Mouse (Mus musculus): ENCODE results near the gene Noa1.

The Noa1 gene

DNA sequence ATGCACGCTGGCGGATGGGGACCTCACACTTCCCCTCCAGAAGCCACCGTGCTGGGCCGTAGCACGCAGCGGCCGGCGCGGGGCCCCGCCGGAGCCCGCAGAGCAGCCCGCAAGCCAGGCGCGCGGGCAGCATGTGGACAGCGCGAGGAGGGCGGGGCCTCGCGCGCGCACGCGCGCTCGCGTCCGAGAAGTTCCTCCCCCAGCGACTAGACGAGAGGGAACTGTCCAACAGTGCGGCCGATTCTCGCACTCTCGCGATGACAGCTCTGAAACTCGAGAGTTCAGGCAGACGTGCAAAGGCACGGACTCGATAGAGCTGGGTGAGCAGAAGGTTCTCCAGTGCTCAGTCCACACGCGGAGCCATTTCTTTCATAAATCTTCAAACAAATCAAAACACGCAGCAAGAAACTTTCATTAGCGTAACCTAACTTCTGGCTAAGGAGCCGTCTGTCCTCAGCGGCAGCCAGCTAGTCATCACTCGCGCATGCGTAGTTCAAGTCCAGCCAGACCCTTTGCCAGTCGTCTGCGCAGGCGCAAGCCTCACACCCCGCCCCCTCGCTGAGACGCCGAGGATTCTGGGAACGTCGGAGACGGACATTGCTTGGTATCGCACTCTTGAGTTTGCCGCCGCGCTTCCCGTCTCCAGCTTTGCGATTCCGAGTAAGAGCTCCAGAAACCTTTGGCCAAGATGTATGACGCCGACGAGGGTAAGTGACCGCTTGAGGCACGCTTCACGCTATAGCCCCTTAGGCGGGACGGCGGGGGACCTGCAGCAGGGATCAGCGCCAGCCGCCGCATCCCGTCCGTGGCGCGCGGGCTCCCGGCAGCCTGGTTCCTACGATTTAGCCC is at the start of gene Noa1, which contains the start of gene Polr2b:
TSS of gene Noa1 (minus strand) at position 161 of the 849 bp plus-strand sequence.
TSS of gene Polr2b (plus strand) at position 224 of the 849 bp plus-strand sequence.
- peak; percentile 99 for DNase-seq

DNA sequence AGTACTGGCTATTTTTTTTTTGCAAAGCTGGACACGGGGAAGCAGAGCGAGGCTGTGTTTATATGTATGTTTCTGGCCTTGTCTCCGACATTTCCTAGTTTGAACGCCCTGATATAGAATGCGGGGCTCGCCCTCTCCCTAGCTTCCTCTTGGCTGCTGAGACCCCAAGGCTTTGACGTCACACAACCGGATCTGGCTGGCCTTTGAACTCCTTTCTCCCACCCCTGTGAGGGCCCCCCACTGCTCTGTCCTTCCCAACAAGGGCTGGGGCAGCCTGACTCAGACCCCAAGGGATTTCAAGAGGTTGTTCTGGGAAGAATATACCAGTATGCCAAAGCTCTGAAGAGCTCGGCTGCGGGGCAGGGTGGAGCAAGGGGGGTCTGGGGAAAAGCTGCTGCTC is 48.5 kb upstream of the Noa1 start:
- peak; percentile 61 for DNase-seq

DNA sequence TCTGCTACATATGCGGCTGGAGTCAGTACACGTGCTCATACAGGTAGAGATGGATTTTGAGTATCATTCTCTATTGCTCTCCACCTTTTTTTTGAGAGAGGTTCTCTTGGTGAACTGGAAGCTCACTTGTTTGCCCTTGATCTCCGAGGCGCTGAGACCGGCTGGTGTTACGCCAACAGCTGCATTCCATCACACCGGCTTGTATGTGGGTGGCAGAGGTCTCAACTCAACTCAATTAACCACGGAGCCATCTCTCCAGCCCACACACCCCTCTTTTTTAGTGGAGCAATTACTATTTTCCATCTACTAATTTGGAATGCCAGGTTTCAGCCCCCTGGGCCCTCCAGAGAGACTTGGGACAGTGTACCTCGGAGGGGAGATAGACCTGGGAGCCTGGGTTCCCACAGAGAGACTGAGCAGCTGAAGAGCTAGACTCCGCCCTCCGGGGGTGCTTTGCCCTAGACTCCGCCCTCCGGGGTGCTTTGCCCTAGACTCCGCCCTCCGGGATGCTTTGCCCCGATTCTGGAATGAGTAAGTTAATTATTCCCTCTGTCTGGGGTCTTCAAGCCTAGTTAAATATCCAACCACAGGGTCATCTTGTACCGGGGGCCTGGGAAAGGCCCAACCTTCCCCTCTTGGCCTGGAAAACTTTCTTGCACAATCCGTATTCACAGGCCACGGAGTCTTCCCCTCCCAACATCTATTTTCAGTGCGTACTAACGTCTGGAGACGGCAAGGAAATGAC is 47.7 kb upstream of the Noa1 start:
- peak; percentile 78 for DNase-seq

DNA sequence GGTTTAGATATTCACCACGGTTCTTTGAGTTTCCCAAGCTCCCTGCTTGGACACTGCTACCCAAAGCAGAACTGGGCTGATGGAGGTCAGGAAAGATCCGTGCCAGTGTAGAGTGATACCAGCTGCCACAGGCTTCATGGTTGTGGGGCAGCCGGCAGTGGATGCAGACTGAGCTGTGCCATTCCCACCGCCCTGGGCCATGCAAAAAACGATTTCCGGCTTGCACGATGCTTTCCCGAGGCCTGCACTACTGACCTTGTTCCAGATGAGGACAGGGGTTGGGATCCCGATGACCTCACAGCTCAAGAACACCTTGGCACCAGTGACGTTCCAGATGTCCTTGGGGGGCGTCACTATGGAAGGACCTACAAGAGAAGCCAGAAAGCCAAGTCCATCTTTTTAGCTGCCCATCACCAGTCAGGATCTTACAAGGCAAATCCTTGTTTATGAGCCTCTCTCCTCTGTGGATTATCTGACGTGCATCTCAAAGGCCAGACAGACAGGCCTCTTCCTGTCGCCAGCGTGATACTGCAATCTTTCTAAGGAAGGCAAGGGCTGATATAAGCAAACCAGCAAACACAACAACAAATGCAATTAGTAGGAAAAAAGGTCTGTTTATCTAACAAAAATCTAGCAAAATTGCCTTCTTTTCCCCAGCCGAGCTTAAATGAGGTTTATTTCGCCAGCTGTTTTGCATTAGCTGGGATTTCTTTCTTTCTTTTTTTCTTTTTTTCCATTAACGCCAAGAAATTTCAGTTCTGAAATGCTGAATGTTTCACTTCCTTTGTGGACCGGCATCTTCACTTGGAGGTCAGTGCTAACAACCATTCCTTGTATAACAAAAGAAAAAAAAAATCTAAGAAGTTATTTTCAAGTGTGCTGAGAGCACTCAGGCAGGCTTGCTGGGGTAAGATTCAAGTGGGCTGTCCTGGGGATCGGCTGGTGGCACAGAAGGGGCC is 45.7 kb upstream of the Noa1 start:
- peak; percentile 16 for DNase-seq

DNA sequence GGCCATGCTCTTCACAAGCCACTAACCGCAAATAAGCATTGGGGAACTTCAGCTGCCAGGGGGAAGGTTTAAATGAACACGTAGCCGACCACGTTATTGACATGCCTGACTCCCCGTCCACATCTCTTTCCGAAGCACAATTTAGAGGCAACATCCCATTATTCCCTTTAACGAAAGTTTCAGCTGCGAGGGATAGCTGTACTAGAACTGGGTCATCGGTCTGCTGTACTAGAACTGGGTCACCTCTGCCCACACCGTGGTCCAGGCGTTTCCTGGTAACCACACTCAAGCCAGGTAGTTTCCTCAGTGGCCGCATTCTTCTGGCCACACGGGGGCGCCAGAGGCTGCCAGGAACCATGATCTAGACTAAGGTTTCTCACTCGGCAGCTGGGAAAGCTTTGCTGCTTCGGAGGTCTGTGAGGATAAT is 44.5 kb upstream of the Noa1 start:
- peak; percentile 91 for DNase-seq

DNA sequence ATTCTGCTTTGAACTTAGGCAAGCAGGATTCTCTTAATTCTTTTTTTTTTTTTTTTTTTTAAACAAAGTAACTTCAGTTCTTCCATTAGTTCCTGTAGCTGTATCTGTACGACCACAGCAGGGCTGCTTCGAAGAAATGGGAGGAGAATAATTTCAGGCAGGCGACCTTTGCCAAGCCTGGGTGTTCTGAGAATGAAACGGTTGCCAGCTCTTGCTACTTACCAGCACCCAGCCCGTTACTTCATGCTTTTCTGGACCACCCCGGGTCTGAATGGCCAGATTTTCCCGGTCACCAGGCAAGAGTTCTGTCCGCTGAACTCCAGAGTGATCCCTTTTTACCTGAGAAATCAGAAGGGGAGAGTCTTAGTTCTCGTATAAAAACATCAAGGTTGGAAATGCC is 41.8 kb upstream of the Noa1 start:
- DNase-seq: no peak

DNA sequence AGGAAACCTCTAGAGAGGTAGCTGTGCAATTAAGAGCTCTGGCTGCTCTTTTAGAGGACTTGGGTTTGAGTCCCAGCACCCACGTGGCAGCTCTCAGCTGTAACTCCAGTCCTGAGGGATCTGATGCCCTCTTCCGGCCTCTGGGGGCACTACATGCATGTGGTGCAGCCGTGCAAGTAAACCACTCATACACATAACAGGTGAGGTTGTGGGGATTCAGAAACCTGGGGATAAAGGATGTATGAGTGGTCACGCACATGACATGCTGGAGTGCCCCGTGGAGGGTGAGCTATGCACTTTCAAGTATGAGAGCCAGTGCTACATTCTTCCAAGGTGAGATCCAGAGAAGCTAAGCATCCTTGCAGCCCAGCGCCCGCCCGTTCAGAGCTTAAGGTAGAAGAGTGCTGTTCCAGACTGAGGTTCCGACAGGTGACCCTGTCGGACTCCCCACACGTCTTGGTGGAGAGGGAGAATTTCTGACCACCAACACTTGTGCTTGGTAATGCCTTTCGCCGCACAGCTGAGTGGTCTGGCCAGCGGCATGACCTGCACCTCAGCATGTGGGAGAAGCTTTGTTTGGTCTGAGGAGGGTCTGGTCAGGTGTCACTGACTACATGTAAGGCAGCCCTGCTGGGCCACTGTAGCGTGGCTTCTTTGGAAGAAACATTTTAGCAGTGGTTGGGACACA is 40.2 kb upstream of the Noa1 start:
- no peak for DNase-seq

DNA sequence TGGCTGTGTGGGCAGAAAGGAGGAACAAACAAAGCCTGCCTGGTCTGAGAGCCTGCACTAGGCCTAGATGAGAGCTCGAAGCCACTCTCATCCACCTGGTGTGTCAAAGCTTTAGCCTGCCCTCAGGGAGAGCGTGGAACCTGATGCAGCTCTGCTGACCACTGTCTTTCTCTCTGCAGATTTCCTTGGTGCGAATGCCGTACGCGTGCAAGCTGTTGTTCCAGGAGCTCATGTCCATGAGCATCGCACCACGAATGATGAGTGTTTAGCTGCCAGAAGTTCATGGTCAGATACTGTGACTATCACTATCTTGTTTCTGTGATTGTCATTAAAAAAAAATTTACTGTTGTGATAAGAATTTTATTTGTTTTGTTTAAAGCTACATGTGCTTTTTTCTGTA is 39.0 kb upstream of the Noa1 start:
- no peak for DNase-seq

DNA sequence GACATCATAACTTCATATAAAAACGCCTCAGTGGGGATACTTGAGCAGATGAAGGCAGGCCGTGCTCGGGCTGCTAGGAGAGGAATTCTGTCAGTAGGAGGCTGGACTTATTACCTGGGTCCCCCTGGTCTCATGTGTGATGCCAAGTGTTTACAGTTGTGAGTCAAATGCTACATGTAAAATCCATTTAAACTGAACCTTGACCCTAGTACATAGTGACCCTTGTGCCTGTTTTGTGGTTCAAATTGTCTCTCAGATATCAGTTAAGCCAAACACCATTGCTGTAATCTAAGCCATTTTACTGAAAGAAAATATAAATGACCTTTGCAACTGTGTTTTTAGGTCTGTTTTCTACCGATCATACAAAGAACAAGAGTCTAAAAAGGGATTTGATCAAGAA is 30.1 kb upstream of the Noa1 start:
- no peak for DNase-seq

DNA sequence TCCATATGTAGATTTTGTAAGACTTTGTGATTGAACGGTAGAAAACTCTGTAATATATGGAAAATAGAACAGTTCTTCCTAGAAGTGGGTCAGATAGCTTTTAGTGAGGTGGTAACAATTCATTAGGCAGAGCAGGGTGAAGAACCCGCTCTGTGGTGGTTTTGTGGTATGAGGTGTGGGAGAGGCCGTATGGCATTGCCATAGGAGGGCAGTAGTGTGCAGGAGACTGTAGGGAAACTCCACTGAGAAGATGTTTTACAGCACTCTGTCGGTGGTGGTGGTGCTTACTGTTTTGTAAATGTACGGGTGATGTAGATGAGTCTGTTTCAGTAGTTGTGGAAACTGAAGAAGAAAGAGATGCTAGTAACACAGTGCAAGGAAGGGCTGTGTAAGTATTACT is 20.3 kb upstream of the Noa1 start:
- DNase-seq: no peak

DNA sequence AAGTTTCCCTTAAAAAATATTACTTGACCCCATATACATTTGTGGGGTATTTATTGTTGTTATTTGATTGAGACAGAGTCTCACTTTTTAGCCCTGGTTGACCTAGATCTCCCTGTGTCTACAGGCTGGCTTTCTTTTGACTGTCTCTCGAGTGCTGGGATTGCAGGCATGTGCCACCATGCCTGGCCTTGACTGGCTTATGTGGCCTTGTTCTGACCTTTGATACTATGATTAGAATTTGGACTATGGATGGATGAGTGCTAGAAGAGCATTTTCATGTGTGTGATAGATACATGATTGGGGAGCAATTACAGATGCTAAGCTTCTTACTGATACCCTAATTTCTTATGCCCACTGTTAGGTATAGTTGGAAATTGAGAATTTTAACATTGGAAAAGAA is 15.1 kb upstream of the Noa1 start:
- DNase-seq: no peak

DNA sequence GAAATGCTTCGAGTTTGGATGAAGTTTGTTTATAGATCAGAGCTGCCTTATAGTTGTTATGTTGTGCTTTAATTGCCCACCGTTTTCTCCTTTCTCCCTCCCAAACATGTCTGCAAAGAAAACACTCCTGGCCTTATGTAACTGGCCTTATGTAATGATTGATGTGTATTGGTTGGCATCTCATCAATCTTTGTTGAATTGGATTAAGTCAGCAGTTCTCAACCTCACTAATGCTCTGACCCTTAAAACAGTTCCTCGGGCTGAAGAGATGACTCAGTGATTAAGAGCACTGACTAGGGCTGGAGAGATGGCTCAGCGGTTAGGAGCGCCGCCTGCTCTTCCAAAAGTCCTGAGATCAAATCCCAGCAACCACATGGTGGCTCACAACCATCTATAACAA is 5.1 kb upstream of the Noa1 start:
- no peak for DNase-seq

DNA sequence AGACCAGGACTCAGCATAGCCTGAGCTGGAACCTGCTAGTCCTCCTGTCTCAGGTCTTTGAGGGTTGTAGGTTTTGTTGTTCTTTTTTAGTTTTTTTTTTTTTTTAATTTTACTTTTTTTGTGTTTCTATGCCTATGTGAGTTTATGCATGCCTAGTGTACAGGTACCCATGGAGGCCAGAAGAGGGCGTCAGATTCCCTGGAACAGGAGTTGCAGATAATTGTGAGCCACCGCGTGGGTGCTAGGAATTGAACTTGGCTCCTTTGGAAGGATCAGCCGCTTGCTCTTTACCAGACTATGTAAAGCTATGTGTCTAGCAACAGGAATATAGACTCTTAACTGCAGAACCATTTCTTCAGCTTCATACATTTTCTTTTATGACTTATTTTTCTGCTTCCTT is 4.3 kb upstream of the Noa1 start:
- no peak for DNase-seq

DNA sequence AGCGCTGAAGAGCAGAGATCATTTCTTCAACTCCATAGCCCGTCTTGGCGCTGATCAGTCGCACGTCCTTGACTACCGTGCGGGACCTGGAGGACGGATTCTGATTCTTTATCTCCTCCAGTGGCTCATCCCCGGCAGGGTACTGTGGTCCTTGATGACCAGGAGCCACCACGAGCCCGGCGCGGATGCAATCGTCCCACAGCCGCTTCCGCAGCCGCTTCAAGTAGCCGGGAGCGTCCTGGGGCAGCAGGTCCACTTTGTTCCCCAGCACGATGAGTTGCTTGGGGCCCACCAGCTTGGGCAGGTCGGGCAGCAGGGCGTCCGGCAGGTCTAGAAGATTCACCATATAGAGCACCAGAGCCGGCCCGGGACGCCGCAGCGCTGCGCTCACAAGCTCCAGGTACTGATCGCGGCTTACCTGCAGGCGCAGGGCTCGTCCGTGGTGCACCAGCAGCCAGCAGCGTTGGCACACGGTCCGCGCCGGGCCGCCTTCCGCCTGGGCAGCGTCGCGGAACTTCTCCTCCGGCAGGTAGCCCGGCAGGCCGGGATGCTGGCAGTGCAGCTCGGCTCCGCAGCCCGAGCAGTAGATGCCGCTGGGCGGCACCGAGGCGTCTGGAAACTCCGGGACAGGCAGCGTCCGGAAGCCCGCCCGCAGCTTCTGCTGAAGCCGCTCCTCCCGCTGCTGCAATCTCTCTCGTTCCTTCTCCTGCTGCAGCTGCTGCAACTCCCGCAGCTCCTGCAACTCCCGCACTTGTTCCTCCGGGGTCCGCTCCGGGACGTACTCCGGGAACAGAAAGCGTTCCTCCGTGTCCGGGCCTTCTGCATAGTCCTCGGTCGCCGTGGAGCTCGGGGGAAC is 605 bp downstream of the Noa1 start:
- no peak for DNase-seq

DNA sequence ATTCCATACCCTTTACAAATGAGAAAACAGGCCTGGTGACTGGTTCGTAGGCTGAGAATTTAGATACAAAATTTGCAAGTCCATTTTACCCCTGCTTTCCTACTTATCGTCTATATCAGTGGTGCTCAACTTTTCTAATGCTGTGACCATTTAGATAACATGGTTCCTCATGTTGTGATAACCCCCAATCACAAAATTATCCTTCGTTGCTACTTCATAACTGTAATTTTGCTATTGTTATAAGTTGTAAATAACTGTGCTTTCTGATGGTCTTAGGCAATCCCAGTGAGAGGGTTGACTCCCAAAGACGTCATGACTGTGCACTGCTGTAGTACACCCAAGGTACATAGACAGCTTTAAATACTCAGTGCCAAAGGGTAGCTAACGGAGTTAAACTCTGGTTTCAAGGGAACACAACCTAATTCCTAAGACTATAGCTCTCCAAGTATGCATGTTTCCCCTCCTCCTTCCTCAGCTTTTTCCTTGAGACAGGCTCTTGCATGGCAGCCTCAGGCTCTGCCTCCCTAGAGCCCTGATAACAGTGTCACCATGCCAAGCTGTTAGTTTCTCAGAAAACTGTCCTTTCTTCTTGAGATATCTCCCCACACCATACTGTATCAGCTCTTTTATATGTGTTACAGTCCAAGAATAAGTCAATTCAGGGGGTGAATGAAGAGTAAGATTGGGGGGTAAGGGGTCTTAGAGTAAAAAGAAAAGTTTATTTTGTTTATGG is 1.9 kb downstream of the Noa1 start:
- no peak for DNase-seq

DNA sequence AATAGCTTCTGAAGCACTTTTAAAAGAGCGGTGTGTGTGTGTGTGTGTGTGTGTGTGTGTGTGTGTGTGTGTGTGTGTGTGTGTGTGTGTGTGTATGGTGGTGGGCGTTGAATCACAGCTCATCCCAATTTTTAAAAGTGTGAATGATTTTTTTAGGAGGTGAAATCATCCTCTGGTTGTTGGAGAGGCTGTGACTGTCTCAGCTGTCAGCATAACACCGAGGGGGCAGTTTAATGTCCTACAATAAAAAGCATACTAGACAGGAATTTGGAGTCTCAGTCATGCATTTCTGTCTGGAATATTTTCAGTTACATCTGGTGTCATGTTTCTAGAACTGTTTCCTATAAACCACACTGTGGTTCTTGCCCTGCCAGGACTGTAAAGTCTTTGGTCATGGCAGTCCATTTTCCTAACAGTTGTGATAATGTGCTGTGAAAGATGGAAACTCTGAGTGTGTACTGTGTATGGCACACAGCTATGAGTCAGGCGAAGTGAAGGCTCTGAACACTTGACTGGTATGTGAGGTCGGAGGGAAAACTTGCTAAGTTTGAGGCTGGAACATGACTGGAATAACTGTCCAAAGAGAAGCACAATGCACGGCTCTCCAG is 8.5 kb downstream of the Noa1 start:
- DNase-seq: no peak

DNA sequence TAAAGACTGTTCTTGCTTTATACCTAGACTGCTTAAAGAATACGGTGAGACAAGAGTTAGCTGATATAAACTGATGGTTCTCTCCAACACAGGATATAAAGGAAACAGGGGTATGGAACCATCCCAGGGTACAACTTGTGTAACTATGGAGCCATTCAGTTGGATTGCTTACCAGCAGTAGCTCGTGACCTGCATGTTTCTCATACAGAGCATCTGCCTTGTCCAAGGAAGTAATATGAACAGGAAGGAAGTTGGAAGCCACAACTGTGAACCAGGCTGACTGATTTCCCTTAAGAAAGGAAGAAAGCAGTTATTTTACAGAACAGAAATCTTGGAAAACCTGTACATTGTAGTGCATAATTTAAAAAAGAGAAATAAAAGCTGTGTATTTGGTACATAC is 10.4 kb downstream of the Noa1 start:
- DNase-seq: no peak

DNA sequence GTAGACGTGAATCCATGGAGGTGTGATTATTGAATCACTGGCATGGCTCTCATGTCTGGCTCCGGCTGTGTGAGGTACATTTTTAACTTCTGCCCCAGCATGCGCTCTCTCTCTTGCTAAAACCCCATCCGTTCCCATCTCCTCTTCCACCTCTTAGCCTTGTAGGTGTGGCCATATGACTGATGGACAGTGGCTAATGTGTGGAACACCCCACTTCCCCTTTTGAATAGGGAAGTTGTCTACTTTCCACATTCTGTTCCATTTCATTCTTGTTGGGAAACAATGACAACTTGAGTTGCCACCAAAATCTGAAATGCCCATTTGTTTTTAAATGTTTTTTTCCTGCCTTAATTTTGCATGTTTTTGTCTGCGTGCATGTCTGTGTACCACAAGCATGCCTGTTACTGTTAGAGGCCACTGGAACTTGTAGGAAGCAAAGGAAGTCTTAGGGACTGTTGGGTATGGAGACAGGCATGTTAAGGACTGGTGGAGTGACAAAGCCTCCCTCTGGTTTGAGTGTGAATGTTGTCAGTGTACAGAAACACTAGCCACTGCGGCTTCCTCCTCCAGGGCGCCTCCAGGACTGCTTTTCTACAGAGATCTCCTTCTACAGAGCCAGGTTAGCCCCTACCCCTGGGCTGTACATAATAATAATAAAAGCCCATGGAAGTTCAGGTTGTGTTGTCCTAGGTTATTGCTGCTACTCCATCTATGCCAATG is 16.9 kb downstream of the Noa1 start:
- no peak for DNase-seq

DNA sequence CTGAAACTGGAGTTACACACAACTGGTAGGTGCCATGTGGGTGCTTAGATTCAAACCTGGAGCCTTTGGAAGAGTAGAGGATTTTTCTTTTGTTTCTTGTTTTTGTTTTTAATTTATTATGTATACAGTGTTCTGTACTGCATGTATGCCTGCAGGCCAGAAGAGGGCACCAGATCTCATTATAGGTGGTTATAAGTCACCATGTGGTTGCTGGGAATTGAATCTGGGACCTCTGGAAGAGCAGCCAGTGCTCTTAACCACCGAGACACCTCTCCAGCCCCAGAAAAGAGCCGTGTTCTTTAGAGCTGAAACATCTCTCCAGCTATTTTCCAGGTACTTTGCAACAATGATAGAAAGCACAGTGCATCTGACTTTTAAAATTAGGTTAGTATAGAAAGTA is 19.3 kb downstream of the Noa1 start:
- DNase-seq: no peak

DNA sequence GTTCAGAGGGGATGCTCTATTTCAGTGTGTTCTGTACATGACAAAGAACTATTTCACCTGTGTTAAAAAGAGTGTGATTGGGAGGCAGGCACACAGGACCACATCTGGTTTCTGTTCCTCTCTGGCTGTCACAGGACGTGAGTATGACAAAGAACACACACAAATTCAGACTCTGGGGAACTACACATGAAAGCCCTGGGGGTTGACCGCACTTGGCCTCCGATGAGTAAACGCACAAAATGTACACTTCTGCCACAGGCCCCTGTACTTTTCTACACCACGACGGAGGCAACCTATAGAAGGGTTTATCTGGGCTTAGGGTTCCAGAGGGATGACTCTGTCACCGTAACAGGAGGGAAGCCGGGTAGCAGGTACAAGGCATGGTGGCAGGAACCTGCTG is 20.2 kb downstream of the Noa1 start:
- DNase-seq: no peak
